Mouse (Mus musculus) MEL (cell line): Measurements from ENCODE around the gene Btbd7. TPM values are rescaled to one million over a fixed set of nuclear protein-coding genes. Genes with fewer than 3 reads are reported as not detected.

Experiments
- DNase-seq: peaks from one replicate; pipeline ENCODE4 v3.0.0; 2011; ENCODE audit warnings: low read depth, low spot score
- H3K27ac ChIP-seq: 2 replicates; pipeline ENCODE4 v1.5.1; 2012; ENCODE audit warnings: low read depth, mild to moderate bottlenecking, control low read depth, low read length, moderate library complexity; ENCODE audit not compliant: control insufficient read depth
- H3K27me3 ChIP-seq, 2 experiments: fragments of 150-350 bp in 1 of 2; sonication (generic) in 1 of 2; 2 replicates each; pipeline ENCODE4 v1.6.1; 2012; ENCODE audit warnings: low read length in 2 of 2, mild to moderate bottlenecking in 2 of 2, improper control_type of control experiment in 1 of 2, moderate library complexity in 1 of 2; ENCODE audit not compliant: insufficient read depth in 2 of 2, control insufficient read depth in 1 of 2
- H3K36me3 ChIP-seq, 2 experiments: 2 replicates each; pipeline ENCODE4 v1.6.1; 2012 to 2014; ENCODE audit warnings: low read length in 2 of 2, improper control_type of control experiment in 1 of 2, inconsistent platforms in 1 of 2, mild to moderate bottlenecking in 1 of 2; ENCODE audit not compliant: insufficient read depth in 2 of 2, control insufficient read depth in 1 of 2
- H3K4me1 ChIP-seq, 2 experiments: fragments of 150-350 bp in 1 of 2; sonication (generic) in 1 of 2; 2 replicates each; pipeline ENCODE4 v1.6.1; 2012; ENCODE audit warnings: low read length in 2 of 2, improper control_type of control experiment in 1 of 2, mild to moderate bottlenecking in 1 of 2; ENCODE audit not compliant: insufficient read depth in 2 of 2, control insufficient read depth in 1 of 2
- H3K4me3 ChIP-seq, 2 experiments: fragments of 150-350 bp in 1 of 2; sonication (generic) in 1 of 2; 2 replicates each; pipeline ENCODE4 v1.5.1; 2012; ENCODE audit warnings: low read depth in 2 of 2, low read length in 2 of 2, mild to moderate bottlenecking in 2 of 2, moderate library complexity in 2 of 2, control low read depth in 1 of 2, improper control_type of control experiment in 1 of 2; ENCODE audit not compliant: control insufficient read depth in 1 of 2, insufficient read depth in 1 of 2
- H3K79me2 ChIP-seq: 2 replicates; pipeline ENCODE4 v1.6.1; 2012; ENCODE audit warnings: mild to moderate bottlenecking, low read length, moderate library complexity; ENCODE audit not compliant: control insufficient read depth, poor library complexity, insufficient read depth
- H3K9ac ChIP-seq: 2 replicates; pipeline ENCODE4 v1.6.1; 2012; ENCODE audit warnings: low read depth, mild to moderate bottlenecking, control low read depth, low read length, moderate library complexity; ENCODE audit not compliant: control insufficient read depth, poor library complexity, severe bottlenecking
- H3K9me3 ChIP-seq: fragments of 150-350 bp; sonication (generic); replicated peaks from 2 replicates; pipeline ENCODE4 v1.6.1; 2012; ENCODE audit warnings: mild to moderate bottlenecking, low read length, improper control_type of control experiment, moderate library complexity; ENCODE audit not compliant: insufficient read depth
- BHLHE40 ChIP-seq: IDR thresholded peaks from 2 replicates; pipeline ENCODE4 v1.6.1; 2012; ENCODE audit warnings: low read depth, mild to moderate bottlenecking, inconsistent platforms, low read length, improper control_type of control experiment, borderline replicate concordance
- CHD1 ChIP-seq: IDR thresholded peaks from 2 replicates; pipeline ENCODE4 v1.6.1; 2012; ENCODE audit warnings: low read depth, mild to moderate bottlenecking, inconsistent platforms, low read length, improper control_type of control experiment
- CHD2 ChIP-seq: IDR thresholded peaks from 2 replicates; pipeline ENCODE4 v1.6.1; 2011; ENCODE audit warnings: low read length, improper control_type of control experiment
- CTCF ChIP-seq, 3 experiments: IDR thresholded peaks in 2 of 3; conservative IDR thresholded peaks in 1 of 3; 2 replicates each; pipeline ENCODE4 v1.5.1; 2011 to 2012; ENCODE audit warnings: low read length in 3 of 3, low read depth in 2 of 3, mild to moderate bottlenecking in 2 of 3, improper control_type of control experiment in 1 of 3, inconsistent platforms in 1 of 3, mixed read lengths in 1 of 3, moderate library complexity in 1 of 3; ENCODE audit not compliant: control insufficient read depth in 1 of 3, insufficient read depth in 1 of 3, poor library complexity in 1 of 3, severe bottlenecking in 1 of 3
- ELF1 ChIP-seq: IDR thresholded peaks from 2 replicates; pipeline ENCODE4 v1.6.1; 2014; ENCODE audit warnings: low read depth, mild to moderate bottlenecking, inconsistent platforms, low read length, improper control_type of control experiment, moderate library complexity
- GABPA ChIP-seq: IDR thresholded peaks from 2 replicates; pipeline ENCODE4 v1.6.1; 2012; ENCODE audit warnings: low read depth, mild to moderate bottlenecking, inconsistent platforms, low read length, improper control_type of control experiment, moderate library complexity
- GATA1 ChIP-seq: IDR thresholded peaks from 2 replicates; pipeline ENCODE4 v1.6.1; 2011; ENCODE audit warnings: low read depth, low read length, improper control_type of control experiment
- HCFC1 ChIP-seq: IDR thresholded peaks from 2 replicates; pipeline ENCODE4 v1.6.1; 2012; ENCODE audit warnings: low read depth, mild to moderate bottlenecking, inconsistent platforms, low read length, improper control_type of control experiment, moderate library complexity
- JUND ChIP-seq: IDR thresholded peaks from 2 replicates; pipeline ENCODE4 v1.6.1; 2011; ENCODE audit warnings: low read depth, mild to moderate bottlenecking, improper control_type of control experiment, low read length
- MAFK ChIP-seq: IDR thresholded peaks from 2 replicates; pipeline ENCODE4 v1.6.1; 2011; ENCODE audit warnings: low read depth, mild to moderate bottlenecking, low read length, improper control_type of control experiment, borderline replicate concordance
- MAX ChIP-seq: IDR thresholded peaks from 2 replicates; pipeline ENCODE4 v1.6.1; 2011; ENCODE audit warnings: low read length, improper control_type of control experiment
- MEF2A ChIP-seq: IDR thresholded peaks from 2 replicates; pipeline ENCODE4 v1.6.1; 2014; ENCODE audit warnings: low read depth, mild to moderate bottlenecking, inconsistent platforms, low read length, improper control_type of control experiment; ENCODE audit not compliant: poor library complexity, insufficient replicate concordance, severe bottlenecking; ENCODE audit errors: extremely low read depth
- MXI1 ChIP-seq: IDR thresholded peaks from 2 replicates; pipeline ENCODE4 v1.6.1; 2011; ENCODE audit warnings: mild to moderate bottlenecking, low read depth, low read length, improper control_type of control experiment
- NELFE ChIP-seq: IDR thresholded peaks from 2 replicates; pipeline ENCODE4 v1.6.1; 2011; ENCODE audit warnings: low read depth, low read length, improper control_type of control experiment
- NRF1 ChIP-seq: IDR thresholded peaks from 2 replicates; pipeline ENCODE4 v1.6.1; 2014; ENCODE audit warnings: low read depth, mild to moderate bottlenecking, inconsistent platforms, low read length, improper control_type of control experiment, moderate library complexity; ENCODE audit not compliant: poor library complexity, insufficient read depth, severe bottlenecking
- POLR2A ChIP-seq, 2 experiments: IDR thresholded peaks; 2 replicates each; pipeline ENCODE4 v1.6.1; 2011 to 2012; ENCODE audit warnings: low read length in 2 of 2, mild to moderate bottlenecking in 2 of 2, control low read depth in 1 of 2, improper control_type of control experiment in 1 of 2, low read depth in 1 of 2, moderate library complexity in 1 of 2; ENCODE audit not compliant: control insufficient read depth in 1 of 2, insufficient read depth in 1 of 2, poor library complexity in 1 of 2
- POLR2AphosphoS2 ChIP-seq: IDR thresholded peaks from 2 replicates; pipeline ENCODE4 v1.6.1; 2011; ENCODE audit warnings: low read length, improper control_type of control experiment
- RAD21 ChIP-seq: IDR thresholded peaks from 2 replicates; pipeline ENCODE4 v1.6.1; 2011; ENCODE audit warnings: mild to moderate bottlenecking, low read depth, low read length, improper control_type of control experiment
- RCOR1 ChIP-seq: IDR thresholded peaks from 2 replicates; pipeline ENCODE4 v1.6.1; 2012; ENCODE audit warnings: low read depth, mild to moderate bottlenecking, inconsistent platforms, low read length, improper control_type of control experiment
- TBP ChIP-seq: IDR thresholded peaks from 2 replicates; pipeline ENCODE4 v1.8.0; 2011; ENCODE audit warnings: low read depth, low read length, improper control_type of control experiment
- UBTF ChIP-seq: IDR thresholded peaks from 2 replicates; pipeline ENCODE4 v1.6.1; 2012; ENCODE audit warnings: low read depth, mild to moderate bottlenecking, inconsistent platforms, low read length, improper control_type of control experiment, moderate library complexity, borderline replicate concordance; ENCODE audit not compliant: insufficient read depth
- USF2 ChIP-seq, 2 experiments: IDR thresholded peaks; 2 replicates each; pipeline ENCODE4 v1.6.1; 2011 to 2012; ENCODE audit warnings: improper control_type of control experiment in 2 of 2, low read length in 2 of 2, borderline replicate concordance in 1 of 2, inconsistent platforms in 1 of 2, low read depth in 1 of 2, mild to moderate bottlenecking in 1 of 2; ENCODE audit not compliant: insufficient read depth in 1 of 2
- ZC3H11A ChIP-seq: IDR thresholded peaks from 2 replicates; pipeline ENCODE4 v1.6.1; 2012; ENCODE audit warnings: low read depth, mild to moderate bottlenecking, inconsistent platforms, low read length, improper control_type of control experiment
- ZNF384 ChIP-seq: IDR thresholded peaks from 2 replicates; pipeline ENCODE4 v1.6.1; 2012; ENCODE audit warnings: low read depth, mild to moderate bottlenecking, inconsistent platforms, low read length, improper control_type of control experiment
- polyA plus RNA-seq, 2 experiments: library from polyadenylated mRNA; stranded (reverse) in 1 of 2; unstranded in 1 of 2; fragments of >175 nt in 1 of 2; fragments of >200 nt in 1 of 2; gene quantifications; 2 replicates each; pipeline versions ENCODE4 v1.2.1 to v1.2.4; 2012; ENCODE audit warnings: low replicate concordance in 2 of 2, low read depth in 1 of 2; ENCODE audit not compliant: insufficient read length in 2 of 2, insufficient read depth in 1 of 2, missing spikeins in 1 of 2
- total RNA-seq: library from RNA; depleted of rRNA; stranded (reverse); fragments of 300-350 nt; gene quantifications from 2 replicates; pipeline ENCODE4 v1.2.3, GENCODE M21; 2012

Btbd7 gene
- total and polyA plus RNA-seq, 3 experiments, result 8.4 to 14.3 TPM; not detected in 1

GRCm38 (mm10) chr12:102888568-102888967 is 10.3 kb upstream of the Btbd7 start:
- no peak overlapping the region for H3K4me3 ChIP-seq
- H3K36me3 ChIP-seq, result no peaks in the 10 kb centered on the region
- H3K4me1 ChIP-seq, result no peaks in the 10 kb centered on the region
- DNase-seq, result no peak
- no peak overlapping the region for H3K27ac ChIP-seq
- TF ChIP-seq USF2 (IDR thresholded peaks at IDR 0.05; ENCODE audit: borderline replicate concordance in 1 of 2, insufficient read depth in 1 of 2, low read depth in 1 of 2, low read length in 2 of 2) (no peak), GABPA (no peak), TBP (no peak), ELF1 (no peak), NELFE (no peak), MAFK (no peak), BHLHE40 (no peak), UBTF (no peak), RCOR1 (no peak), ZC3H11A (no peak), CTCF (IDR thresholded peaks at IDR 0.05 in 2 of 3, conservative IDR thresholded peaks at IDR 0.05 in 1 of 3; ENCODE audit: control insufficient read depth in 1 of 3, insufficient read depth in 1 of 3, low read depth in 2 of 3, low read length in 3 of 3, poor library complexity in 1 of 3, severe bottlenecking in 1 of 3) (no peak), POLR2A (IDR thresholded peaks at IDR 0.05; ENCODE audit: control insufficient read depth in 1 of 2, insufficient read depth in 1 of 2, low read depth in 1 of 2, low read length in 2 of 2, poor library complexity in 1 of 2) (no peak), JUND (no peak), MEF2A (no peak), MAX (no peak), CHD2 (no peak), CHD1 (no peak)
- H3K79me2 ChIP-seq, result no peaks in the 10 kb centered on the region
- no peaks in the 10 kb centered on the region for H3K9me3 ChIP-seq
- H3K9ac ChIP-seq, result no peak overlapping the region
- H3K27me3 ChIP-seq, result peaks cover 5% of the 10 kb centered on the region in 2 experiments

GRCm38 (mm10) chr12:102887366-102887765 is 9.1 kb upstream of the Btbd7 start:
- Histone ChIP-seq H3K27ac (no peak overlapping the region), H3K9me3 (no peaks in the 10 kb centered on the region), H3K79me2 (no peaks in the 10 kb centered on the region), H3K27me3 (peaks cover 3 to 5% of the 10 kb centered on the region in 2 experiments), H3K36me3 (no peaks in the 10 kb centered on the region), H3K9ac (no peak overlapping the region), H3K4me3 (no peak overlapping the region), H3K4me1 (no peaks in the 10 kb centered on the region)
- no peak for DNase-seq
- TF ChIP-seq GATA1 (no peak), MAFK (no peak), GABPA (no peak), USF2 (IDR thresholded peaks at IDR 0.05; ENCODE audit: borderline replicate concordance in 1 of 2, insufficient read depth in 1 of 2, low read depth in 1 of 2, low read length in 2 of 2) (no peak), ZNF384 (no peak), RAD21 (no peak), CHD1 (no peak), MXI1 (no peak), POLR2A (IDR thresholded peaks at IDR 0.05; ENCODE audit: control insufficient read depth in 1 of 2, insufficient read depth in 1 of 2, low read depth in 1 of 2, low read length in 2 of 2, poor library complexity in 1 of 2) (no peak), TBP (no peak), POLR2AphosphoS2 (no peak), HCFC1 (no peak), NRF1 (no peak)
- TF ChIP-seq, all 39 proteins: peak for 0
